23 mouse cellular contexts compared by ENCODE assay signal in genomic region chr19:41335721-41336120, GRCm38 (mm10).
"Had no signal": no experiment of that assay in that cellular context is flagged by ENCODE, and none has a peak within 500 bp of the region (broad histone marks: within the 10 kb centered on the region; RNA-seq: fewer than 3 reads in every experiment).

No protein-coding gene starts in this region.

- H3K4me3 ChIP-seq: gastrocnemius, adult 2 months; heart, adult 2 months; heart, embryonic 13.5 days; heart, embryonic 15.5 days; hindbrain, embryonic 13.5 days; hindbrain, embryonic 15.5 days; kidney, embryonic 15.5 days; left cerebral cortex, adult 2 months; limb, embryonic 10.5 days; limb, embryonic 12.5 days had no signal

- H3K36me3 ChIP-seq: heart, embryonic 13.5 days; heart, embryonic 15.5 days; hindbrain, embryonic 13.5 days; hindbrain, embryonic 15.5 days; kidney, embryonic 15.5 days; limb, embryonic 10.5 days; limb, embryonic 12.5 days had no signal

- H3K4me1 ChIP-seq: hindbrain, embryonic 13.5 days; hindbrain, embryonic 15.5 days; kidney, embryonic 15.5 days had no signal

- H3K27me3 ChIP-seq: heart, embryonic 13.5 days; heart, embryonic 15.5 days; hindbrain, embryonic 13.5 days; hindbrain, embryonic 15.5 days; kidney, embryonic 15.5 days; limb, embryonic 12.5 days had no signal

- H3K27ac ChIP-seq: gastrocnemius, adult 2 months; heart, adult 2 months; heart, embryonic 13.5 days; heart, embryonic 15.5 days; hindbrain, embryonic 13.5 days; hindbrain, embryonic 15.5 days; hindbrain, postnatal 0 days; kidney, embryonic 15.5 days; kidney, postnatal 0 days; left cerebral cortex, adult 2 months; limb, embryonic 10.5 days; limb, embryonic 12.5 days had no signal

- DNase-seq: gastrocnemius, adult 2 months; gastrocnemius, postnatal 10 days; gastrocnemius, postnatal 25 days; heart, adult 11 months; heart, adult 2 months; heart, postnatal 14 days; heart, postnatal 36 days; kidney, adult 11 months; kidney, adult 2 months; kidney, adult 9 months; kidney, postnatal 14 days; kidney, postnatal 36 days; liver had no signal
